Mouse (Mus musculus) liver, adult 2 months (tissue): ENCODE data around the gene Rab30.

Source experiments
- CTCF ChIP-seq: fragments of 200-500 bp; IDR thresholded peaks from 2 replicates; pipeline ENCODE4 v1.5.1; 2011; ENCODE audit warnings: low read depth, low read length, control low read depth
- POLR2A ChIP-seq: fragments of 200-500 bp; IDR thresholded peaks from 2 replicates; pipeline ENCODE4 v1.6.1; 2011; ENCODE audit warnings: low read length, control low read depth; ENCODE audit not compliant: insufficient read depth; ENCODE audit errors: extremely low read depth

- no peak for TF ChIP-seq CTCF
- no peak for TF ChIP-seq POLR2A
These were observed 58.5 kb downstream of the Rab30 start for GRCm38 (mm10) chr7:92799665-92800595.
